ENCODE assay signal across 8 mouse cellular contexts in genomic region chr2:167628872-167629271, GRCm38 (mm10). TPM values are rescaled to one million over a fixed set of nuclear protein-coding genes. Genes with fewer than 3 reads are reported as not detected.
DNase-seq lines count a peak whose midpoint lies in the region; ATAC-seq lines count a peak whose summit lies in the region.
"Had no signal": no experiment of that assay in that cellular context is flagged by ENCODE, and none has a peak within 500 bp of the region (broad histone marks: within the 10 kb centered on the region; RNA-seq: fewer than 3 reads in every experiment).

No protein-coding gene starts in this region.

- H3K4me3 ChIP-seq in megakaryocyte, embryonic 14.5 days (replicated peaks), result peak overlapping the region; percentile 97

- peak; percentile 75 for ATAC-seq in erythroid progenitor cell, adult 5-6 weeks (replicated peaks; ENCODE audit: low FRiP score, poor library complexity, severe bottlenecking)

- no peaks in the 10 kb centered on the region for H3K27me3 ChIP-seq in megakaryocyte, embryonic 14.5 days (replicated peaks)

- peaks cover 79% of the 10 kb centered on the region for H3K4me1 ChIP-seq in megakaryocyte, embryonic 14.5 days

- H3K36me3 ChIP-seq in megakaryocyte, embryonic 14.5 days (replicated peaks; ENCODE audit: low read length), result peaks cover 54% of the 10 kb centered on the region

- H3K9me3 ChIP-seq in megakaryocyte, embryonic 14.5 days, result no peaks in the 10 kb centered on the region

- peak; percentile 34 for DNase-seq in right cerebral cortex, postnatal 4 days
- no peak for DNase-seq in right cerebral cortex, postnatal 36 days (ENCODE audit: low spot score in 2 of 2)
- DNase-seq in kidney, postnatal 10 days, result peak; percentile 73
- DNase-seq in adrenal gland, adult (ENCODE audit: inconsistent age in 2 of 2, low spot score in 1 of 2), result no peak
- no peak for DNase-seq in cerebellum, postnatal 4 days (ENCODE audit: low spot score in 2 of 2)

RNA-seq across cellular contexts. Expression of gene Ube2v1, which starts 3.0 kb away (rescaled TPM):
- 186 and 189 TPM in 2 replicates for total RNA-seq in erythroid progenitor cell, adult 5-6 weeks (2015; ENCODE audit: low replicate concordance)
- total RNA-seq in erythroid progenitor cell, adult 5-6 weeks (2017; ENCODE audit: low replicate concordance), result 82.3 and 114 TPM in 2 replicates
- polyA plus RNA-seq in megakaryocyte, embryonic 14.5 days (2012; ENCODE audit: insufficient read depth, low replicate concordance), result 314 and 1,236 TPM in 2 replicates

RNA-seq across cellular contexts. Expression of gene Gm20431, which starts 32.4 kb away (rescaled TPM):
- total RNA-seq in erythroid progenitor cell, adult 5-6 weeks (2015; ENCODE audit: low replicate concordance), result not detected in 2 replicates
- not detected in 2 replicates for total RNA-seq in erythroid progenitor cell, adult 5-6 weeks (2017; ENCODE audit: low replicate concordance)
- not detected in 2 replicates for polyA plus RNA-seq in megakaryocyte, embryonic 14.5 days (2012; ENCODE audit: insufficient read depth, low replicate concordance)
- total RNA-seq: neutrophil, adult 5-6 weeks had no signal

RNA-seq across cellular contexts. Expression of gene Cebpb, which starts 59.8 kb away (rescaled TPM):
- 6.3 and 6.5 TPM in 2 replicates for total RNA-seq in erythroid progenitor cell, adult 5-6 weeks (2015; ENCODE audit: low replicate concordance)
- total RNA-seq in erythroid progenitor cell, adult 5-6 weeks (2017; ENCODE audit: low replicate concordance), result 4.4 and 8.4 TPM in 2 replicates
- polyA plus RNA-seq in megakaryocyte, embryonic 14.5 days (2012; ENCODE audit: insufficient read depth, low replicate concordance), result 372 and 610 TPM in 2 replicates

Comparison
In these comparisons a context has a peak if more than half of its experiments do, and no peak if none do; other contexts are left out.
1. DNase-seq: peak in right cerebral cortex, postnatal 4 days (single experiment) and kidney, postnatal 10 days (single experiment); none in right cerebral cortex, postnatal 36 days (0 of 2), adrenal gland, adult (0 of 2) and cerebellum, postnatal 4 days (0 of 2).